Mouse (Mus musculus): ENCODE results near the gene Clasp2. TPM values are rescaled to one million over a fixed set of nuclear protein-coding genes. Genes with fewer than 3 reads are reported as not detected.

The Clasp2 gene
- total RNA-seq, 2 experiments from 2014 or later: 42.9 to 43.1 TPM

GRCm38 (mm10) chr9:113930534-113931374 lies 189.5 kb downstream of the Clasp2 start, which contains the start of gene Ubp1:
Gene Ubp1 (plus strand): TSS chr9:113930934.
- peak; percentile 97 for DNase-seq (ENCODE audit: low spot score)

- peak; percentile 15 for DNase-seq (ENCODE audit: low spot score)
These were observed 190.3 kb downstream of the Clasp2 start for GRCm38 (mm10) chr9:113931375-113932099.

DNA sequence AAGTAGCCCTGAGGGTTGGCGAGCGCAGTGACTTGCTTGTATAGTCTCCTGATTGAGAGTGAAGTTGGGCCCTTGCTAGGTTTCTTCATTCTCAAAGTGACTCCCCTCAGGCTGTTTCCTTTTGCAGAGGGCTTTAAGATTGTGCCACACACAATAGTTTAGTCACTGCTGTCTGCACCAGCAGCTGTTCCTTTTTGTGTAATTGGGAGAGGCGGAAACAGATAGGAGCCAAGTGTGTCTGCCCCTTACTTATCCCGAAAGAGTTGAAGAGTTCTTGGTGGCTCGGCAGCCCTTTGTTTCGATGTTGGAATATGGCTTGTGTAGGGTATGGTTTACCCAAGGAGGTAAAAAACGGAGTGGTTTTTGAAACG lies 190.8 kb downstream of the Clasp2 start:
- no peak for DNase-seq (ENCODE audit: low spot score)

DNA sequence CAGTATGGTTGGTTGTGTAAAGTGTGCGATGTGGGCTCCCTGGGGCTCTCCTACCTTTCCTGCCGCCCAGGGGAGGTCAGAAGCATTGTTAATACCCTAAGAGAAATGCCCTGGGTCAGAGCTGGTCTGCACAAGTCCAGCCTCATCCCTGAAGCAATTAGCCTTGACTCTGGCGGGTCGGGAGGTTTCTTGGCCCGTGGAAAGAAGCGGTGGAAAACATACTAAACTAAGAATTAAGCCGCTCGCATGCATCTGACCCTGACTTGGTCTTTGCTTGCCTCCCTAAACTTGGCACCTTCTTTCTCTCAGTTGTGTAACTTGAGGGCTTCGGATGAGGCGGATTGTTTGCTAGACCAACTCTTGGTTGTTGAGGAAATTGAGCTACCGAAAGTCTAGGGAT lies 191.2 kb downstream of the Clasp2 start:
- DNase-seq (ENCODE audit: low spot score): peak; percentile 2

- no peak for DNase-seq (ENCODE audit: low spot score)
These were observed 194.4 kb downstream of the Clasp2 start for GRCm38 (mm10) chr9:113935638-113936037.

DNA sequence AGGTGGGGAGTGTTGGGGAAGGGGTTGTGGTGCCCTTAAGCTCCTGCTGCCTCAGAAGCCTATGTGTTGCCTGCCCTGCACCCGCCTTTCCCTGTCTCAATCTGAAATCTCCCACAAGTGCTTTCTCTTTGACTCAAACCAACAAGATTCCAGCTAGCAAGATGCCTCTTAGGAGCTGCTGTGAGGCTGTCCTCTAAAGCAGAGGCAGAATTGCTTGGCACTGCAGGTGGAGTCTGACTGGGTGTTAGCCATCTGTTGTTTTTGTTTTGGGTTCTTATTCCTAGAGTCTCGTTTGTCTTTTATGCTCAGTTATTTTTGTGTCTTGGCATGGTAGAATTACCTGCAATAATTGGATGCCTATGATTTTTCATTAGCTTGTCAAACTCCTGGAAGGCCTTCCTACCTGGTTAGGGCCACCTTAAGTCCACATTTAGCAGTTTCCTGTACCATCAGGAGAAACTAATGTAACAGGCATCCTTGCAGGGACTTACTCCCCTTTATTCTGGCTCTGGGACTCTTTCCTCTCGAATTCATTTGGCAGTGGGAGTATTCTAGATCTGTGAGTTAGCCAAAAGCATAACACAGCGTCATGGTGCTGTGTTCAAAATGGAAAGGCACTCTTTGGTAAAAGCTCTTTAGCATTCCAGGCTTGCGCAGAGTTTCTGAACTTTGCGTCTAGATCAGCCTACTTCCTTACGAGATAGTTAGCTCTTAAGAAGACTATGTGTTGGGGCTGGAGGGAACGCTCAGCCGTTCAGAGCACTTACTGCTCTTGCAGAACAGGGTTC lies 198.0 kb downstream of the Clasp2 start:
- DNase-seq (ENCODE audit: low spot score): no peak

- no peak for DNase-seq (ENCODE audit: low spot score)
These were observed 200.0 kb downstream of the Clasp2 start for GRCm38 (mm10) chr9:113941103-113941805.

GRCm38 (mm10) chr9:113943372-113943771 lies 202.1 kb downstream of the Clasp2 start:
- no peak for DNase-seq (ENCODE audit: low spot score)

- no peak for DNase-seq (ENCODE audit: low spot score)
These were observed 205.9 kb downstream of the Clasp2 start for GRCm38 (mm10) chr9:113947216-113947615.

DNA sequence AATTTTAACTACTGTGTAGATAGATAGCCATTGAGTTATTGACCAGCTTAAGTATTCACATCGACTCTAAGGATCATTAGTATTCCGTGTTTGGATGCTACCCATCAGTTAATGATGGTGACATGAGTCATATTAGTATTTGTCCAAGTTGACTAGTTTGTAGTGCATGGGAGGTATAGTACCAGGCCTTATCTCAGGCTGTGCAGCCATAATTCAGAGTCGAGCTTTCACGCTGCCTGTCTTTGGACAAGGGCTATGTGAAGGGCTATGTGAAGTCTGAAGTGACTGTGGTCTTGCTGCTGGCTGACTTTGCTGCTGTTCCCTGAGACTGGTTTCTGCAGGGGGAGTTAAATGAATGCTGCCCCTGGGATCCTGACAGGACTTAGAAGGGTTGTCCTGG lies 216.5 kb downstream of the Clasp2 start:
- DNase-seq (ENCODE audit: low spot score): no peak

- no peak for DNase-seq (ENCODE audit: low spot score)
These were observed 222.4 kb downstream of the Clasp2 start for GRCm38 (mm10) chr9:113963718-113964117.

- DNase-seq (ENCODE audit: low spot score): no peak
These were observed 223.1 kb downstream of the Clasp2 start for GRCm38 (mm10) chr9:113964415-113964814.

GRCm38 (mm10) chr9:113966838-113967237 lies 225.6 kb downstream of the Clasp2 start:
- no peak for DNase-seq (ENCODE audit: low spot score)

DNA sequence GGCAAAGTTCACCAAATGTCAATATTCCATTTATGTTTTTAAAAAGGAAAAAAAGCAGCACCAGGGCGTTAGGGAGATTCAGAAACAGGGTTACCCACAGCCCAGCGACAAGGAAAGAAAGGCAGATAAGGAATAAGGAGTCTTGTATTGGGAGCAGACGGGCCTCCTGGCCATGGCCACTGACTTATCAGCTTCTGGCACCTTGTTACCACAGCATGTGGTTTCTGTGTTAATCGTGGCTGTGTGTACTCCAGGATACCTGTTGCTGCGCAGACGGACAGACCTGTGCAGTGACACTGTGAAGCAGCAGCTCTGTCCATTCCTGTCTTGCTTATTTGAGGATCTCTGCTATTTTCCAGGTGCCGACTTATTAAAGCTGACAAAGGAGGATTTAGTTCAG lies 227.7 kb downstream of the Clasp2 start:
- no peak for DNase-seq (ENCODE audit: low spot score)

Other genes starting within 250 kb of the Clasp2 start
- 10 to 100 TPM; 35.0 to 46.0 TPM for gene Pdcd6ip, start 33.2 kb upstream of the Clasp2 start, total RNA-seq (2021)
- 10 to 100 TPM; 14.3 to 17.0 TPM for gene Ubp1, start 189.5 kb downstream of the Clasp2 start, total RNA-seq (2021)

Measured in gastrocnemius, adult 18-20 months (tissue).